Mouse (Mus musculus) erythroid progenitor cell, adult 5-6 weeks (primary cell): ENCODE measurements around the gene Gm8165. TPM values are rescaled to one million over a fixed set of nuclear protein-coding genes. Genes with fewer than 3 reads are reported as not detected.
"Not testable (repeated sequence)": the region's sequence is repeated elsewhere in the genome, so short reads cannot be mapped to it uniquely, and the experiment has no call there.

Experiments
- ATAC-seq: replicated peaks from 2 replicates; pipeline ENCODE4 v1.8.0; 2016; ENCODE audit warnings: moderate number of reproducible peaks, mild to moderate bottlenecking, moderate TSS enrichment, inconsistent platforms; ENCODE audit not compliant: poor library complexity, low FRiP score, severe bottlenecking
- total RNA-seq, 2 experiments: library from RNA; stranded (forward) in 1 of 2; stranded (reverse) in 1 of 2; fragments of 150-400 nt in 1 of 2; fragments of 186-747, 209-891 nt in 1 of 2; gene quantifications; 2 replicates each; pipeline versions ENCODE4 v1.2.3 to v1.2.4; 2015 to 2017; ENCODE audit warnings: low replicate concordance in 2 of 2

Gm8165 gene
- total RNA-seq (2015; ENCODE audit: low replicate concordance) (not detected in 2 replicates), total RNA-seq (2017; ENCODE audit: low replicate concordance) (not detected in 2 replicates)

- ATAC-seq: not testable (repeated sequence)
Observed at GRCm38 (mm10) chr14:43677099-43677498, at the start of gene Gm8165. TSS of gene Gm8165 (minus strand) at chr14:43677199.

GRCm38 (mm10) chr14:43697621-43698020 lies 20.6 kb upstream of the Gm8165 start, which contains the start of gene Gm7324:
TSS of gene Gm7324 (plus strand) at chr14:43697828.
- ATAC-seq: not testable (repeated sequence)

Other genes starting within 250 kb of the Gm8165 start
- gene Gm5799, start 133.6 kb downstream of the Gm8165 start, total RNA-seq (2015; ENCODE audit: low replicate concordance): not detected in 2 replicates
- gene Gm5799, start 133.6 kb downstream of the Gm8165 start, total RNA-seq (2017; ENCODE audit: low replicate concordance): not detected in 2 replicates
- gene Gm17654, start 98.1 kb downstream of the Gm8165 start, total RNA-seq (2015; ENCODE audit: low replicate concordance): not detected in 2 replicates
- not detected in 2 replicates for gene Gm17654, start 98.1 kb downstream of the Gm8165 start, total RNA-seq (2017; ENCODE audit: low replicate concordance)
- gene Gm10375, start 69.2 kb downstream of the Gm8165 start, total RNA-seq (2015; ENCODE audit: low replicate concordance): not detected in 2 replicates
- not detected in 2 replicates for gene Gm10375, start 69.2 kb downstream of the Gm8165 start, total RNA-seq (2017; ENCODE audit: low replicate concordance)
- not detected in 2 replicates for gene Gm7324, start 20.6 kb upstream of the Gm8165 start, total RNA-seq (2015; ENCODE audit: low replicate concordance)
- 3.2 TPM in 1 of 2 replicates, not detected in the other for gene Gm7324, start 20.6 kb upstream of the Gm8165 start, total RNA-seq (2017; ENCODE audit: low replicate concordance)
- gene Gm16506, start 50.3 kb upstream of the Gm8165 start, total RNA-seq (2015; ENCODE audit: low replicate concordance): not detected in 2 replicates
- gene Gm16506, start 50.3 kb upstream of the Gm8165 start, total RNA-seq (2017; ENCODE audit: low replicate concordance): not detected in 2 replicates
- not detected in 2 replicates for gene Gm6526, start 70.7 kb upstream of the Gm8165 start, total RNA-seq (2015; ENCODE audit: low replicate concordance)
- gene Gm6526, start 70.7 kb upstream of the Gm8165 start, total RNA-seq (2017; ENCODE audit: low replicate concordance): not detected in 2 replicates
- gene Gm8180, start 107.5 kb upstream of the Gm8165 start, total RNA-seq (2015; ENCODE audit: low replicate concordance): not detected in 2 replicates
- gene Gm8180, start 107.5 kb upstream of the Gm8165 start, total RNA-seq (2017; ENCODE audit: low replicate concordance): not detected in 2 replicates
- 28.1 TPM in 2 replicates for gene Ear1, start 198.3 kb upstream of the Gm8165 start, total RNA-seq (2015; ENCODE audit: low replicate concordance)
- gene Ear1, start 198.3 kb upstream of the Gm8165 start, total RNA-seq (2017; ENCODE audit: low replicate concordance): 31.3 and 37.0 TPM in 2 replicates
- gene Ear10, start 246.4 kb upstream of the Gm8165 start, total RNA-seq (2015; ENCODE audit: low replicate concordance): 10.9 TPM in 1 of 2 replicates, not detected in the other
- gene Ear10, start 246.4 kb upstream of the Gm8165 start, total RNA-seq (2017; ENCODE audit: low replicate concordance): not detected in 2 replicates
- 9.4 and 13.8 TPM in 2 replicates for gene Gm8113, start 248.2 kb upstream of the Gm8165 start, total RNA-seq (2015; ENCODE audit: low replicate concordance)
- gene Gm8113, start 248.2 kb upstream of the Gm8165 start, total RNA-seq (2017; ENCODE audit: low replicate concordance): 5.3 and 7.3 TPM in 2 replicates